12 mouse cellular contexts compared by ENCODE assay signal in the genomic region with DNA sequence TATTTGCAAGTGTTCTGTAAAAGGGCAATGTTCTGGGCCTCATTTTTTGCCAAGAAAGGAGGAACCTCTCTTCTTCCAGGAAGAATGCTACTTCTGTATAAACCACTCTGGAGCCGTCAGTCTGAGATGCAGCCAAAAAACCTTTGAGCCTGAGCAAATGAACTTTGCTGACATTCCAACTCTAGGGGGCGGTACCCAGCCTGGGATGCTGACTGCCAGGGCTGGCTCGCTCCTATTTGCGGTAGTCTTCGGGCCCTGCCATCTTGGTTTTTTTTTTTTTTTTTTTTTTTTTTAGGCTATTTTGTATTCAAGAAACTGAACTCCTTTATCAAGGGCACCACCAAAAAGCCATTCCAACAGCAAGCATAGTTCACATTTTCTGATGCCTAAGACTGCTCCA.
DNase-seq lines count a peak whose midpoint lies in the region; ATAC-seq and TF ChIP-seq lines count a peak whose summit lies in the region.
"Had no signal": no experiment of that assay in that cellular context is flagged by ENCODE, and none has a peak within 500 bp of the region (broad histone marks: within the 10 kb centered on the region; RNA-seq: fewer than 3 reads in every experiment).

No protein-coding gene starts in this region.

- H3K27ac ChIP-seq in embryonic facial prominence, embryonic 14.5 days (replicated peaks; ENCODE audit: low read depth, low read length): no peak overlapping the region
- no peak overlapping the region for H3K27ac ChIP-seq in embryonic facial prominence, embryonic 10.5 days (replicated peaks)
- H3K27ac ChIP-seq in stomach, postnatal 0 days (replicated peaks): no peak overlapping the region; the same call in 1 of the 2 replicates
- H3K27ac ChIP-seq: embryonic facial prominence, embryonic 12.5 days had no signal

- H3K9me3 ChIP-seq in embryonic facial prominence, embryonic 14.5 days (ENCODE audit: control insufficient read depth, low read length): no peaks in the 10 kb centered on the region
- H3K9me3 ChIP-seq in embryonic facial prominence, embryonic 10.5 days: no peaks in the 10 kb centered on the region
- no peaks in the 10 kb centered on the region for H3K9me3 ChIP-seq in stomach, postnatal 0 days (ENCODE audit: control insufficient read depth, low read length)
- H3K9me3 ChIP-seq: embryonic facial prominence, embryonic 12.5 days had no signal

- no peak overlapping the region for H3K4me3 ChIP-seq in embryonic facial prominence, embryonic 14.5 days (ENCODE audit: low read depth, low read length)
- H3K4me3 ChIP-seq in embryonic facial prominence, embryonic 10.5 days: no peak overlapping the region
- no peak overlapping the region for H3K4me3 ChIP-seq in stomach, postnatal 0 days (ENCODE audit: low read depth, low read length)
- H3K4me3 ChIP-seq: embryonic facial prominence, embryonic 12.5 days had no signal

- no peak overlapping the region for H3K4me2 ChIP-seq in embryonic facial prominence, embryonic 14.5 days (ENCODE audit: low read depth, low read length)
- H3K4me2 ChIP-seq in stomach, postnatal 0 days (replicated peaks; ENCODE audit: low read depth): no peak overlapping the region
- H3K4me2 ChIP-seq: embryonic facial prominence, embryonic 12.5 days had no signal

- 76% methylated on average over 5 of the region's 5 CpGs for WGBS in embryonic facial prominence, embryonic 14.5 days
- WGBS in embryonic facial prominence, embryonic 10.5 days: 85% methylated on average over 5 of the region's 5 CpGs
- 38% methylated on average over 5 of the region's 5 CpGs for WGBS in stomach, postnatal 0 days

- TF ChIP-seq CTCF in stomach, postnatal 0 days (IDR thresholded peaks at IDR 0.05; ENCODE audit: low read depth): peak; percentile 54

- intact Hi-C loops in left cerebral cortex, postnatal 14 days (cut with DNase I): no loop called here
- intact Hi-C loops in left cerebral cortex, postnatal 4 days (cut with DNase I): no loop called here

- peak; percentile 33 for DNase-seq in embryonic facial prominence, embryonic 14.5 days (ENCODE audit: low spot score)
- DNase-seq in embryonic facial prominence, embryonic 10.5 days (ENCODE audit: low spot score): no peak
- peak; percentile 14 to 15 for DNase-seq in left cerebral cortex, postnatal 14 days (ENCODE audit: low spot score in 2 of 2)
- no peak for DNase-seq in left cerebral cortex, postnatal 4 days
- DNase-seq in urinary bladder, postnatal 14 days (ENCODE audit: low spot score): peak; percentile 23
- no peak for DNase-seq in urinary bladder, postnatal 10 days (ENCODE audit: low spot score)
- DNase-seq in stomach, postnatal 0 days (ENCODE audit: low spot score): peak; percentile 15
- DNase-seq in cerebellum, adult 18-20 months: no peak
- DNase-seq: adrenal gland, postnatal 36 days; cerebellum, adult 9-10 months; heart, postnatal 4 days had no signal

- H3K36me3 ChIP-seq in embryonic facial prominence, embryonic 14.5 days (ENCODE audit: control insufficient read depth, insufficient read depth, low read length): no peaks in the 10 kb centered on the region
- H3K36me3 ChIP-seq in embryonic facial prominence, embryonic 10.5 days (replicated peaks): no peaks in the 10 kb centered on the region
- H3K36me3 ChIP-seq in stomach, postnatal 0 days (ENCODE audit: control insufficient read depth, insufficient read depth, low read length): no peaks in the 10 kb centered on the region
- H3K36me3 ChIP-seq: embryonic facial prominence, embryonic 12.5 days had no signal

- ATAC-seq in embryonic facial prominence, embryonic 14.5 days (ENCODE audit: low read depth): no peak; the same call in 1 of the 2 replicates
- ATAC-seq in stomach, postnatal 0 days (ENCODE audit: low FRiP score, low TSS enrichment): peak; percentile 47; the same call in 1 of the 2 replicates

- no peak overlapping the region for H3K9ac ChIP-seq in embryonic facial prominence, embryonic 14.5 days (ENCODE audit: low read depth, low read length)
- no peak overlapping the region for H3K9ac ChIP-seq in stomach, postnatal 0 days (ENCODE audit: low read length)
- H3K9ac ChIP-seq: embryonic facial prominence, embryonic 12.5 days had no signal

- no peaks in the 10 kb centered on the region for H3K27me3 ChIP-seq in embryonic facial prominence, embryonic 14.5 days (replicated peaks; ENCODE audit: control insufficient read depth, insufficient read depth, low read length)
- no peaks in the 10 kb centered on the region for H3K27me3 ChIP-seq in embryonic facial prominence, embryonic 10.5 days (replicated peaks; ENCODE audit: low read depth, poor library complexity, severe bottlenecking)
- H3K27me3 ChIP-seq in stomach, postnatal 0 days (ENCODE audit: control insufficient read depth, insufficient read depth, low read length): no peaks in the 10 kb centered on the region
- H3K27me3 ChIP-seq: embryonic facial prominence, embryonic 12.5 days had no signal

- H3K4me1 ChIP-seq in embryonic facial prominence, embryonic 14.5 days (ENCODE audit: control insufficient read depth, insufficient read depth, low read length): no peaks in the 10 kb centered on the region
- no peaks in the 10 kb centered on the region for H3K4me1 ChIP-seq in embryonic facial prominence, embryonic 10.5 days
- no peaks in the 10 kb centered on the region for H3K4me1 ChIP-seq in stomach, postnatal 0 days (replicated peaks; ENCODE audit: control insufficient read depth, insufficient read depth)
- H3K4me1 ChIP-seq: embryonic facial prominence, embryonic 12.5 days had no signal

- TF ChIP-seq EP300 in stomach, postnatal 0 days (optimal IDR thresholded peaks at IDR 0.05): no peak

Comparison
In these comparisons a context has a peak if more than half of its experiments do, and no peak if none do; other contexts are left out.
1. DNase-seq: peak in embryonic facial prominence, embryonic 14.5 days (single experiment), left cerebral cortex, postnatal 14 days (2 of 2), urinary bladder, postnatal 14 days (single experiment) and stomach, postnatal 0 days (single experiment); none in embryonic facial prominence, embryonic 10.5 days (single experiment), left cerebral cortex, postnatal 4 days (single experiment), urinary bladder, postnatal 10 days (single experiment) and cerebellum, adult 18-20 months (0 of 2).